Mouse (Mus musculus): ENCODE measurements around the gene Sox4. TPM values are rescaled to one million over a fixed set of nuclear protein-coding genes. Genes with fewer than 3 reads are reported as not detected.

Gene Sox4
- polyA plus RNA-seq, 1 experiment from 2014 or later: 17.1 TPM

GRCm38 (mm10) chr13:28949279-28949915, 4.1 kb downstream of the Sox4 start:
- Histone ChIP-seq H3K9ac (ENCODE audit: low read depth, low read length) (peak overlapping the region; percentile 40; the same call in 1 of the 2 replicates), H3K4me3 (ENCODE audit: low read depth, low read length) (peak overlapping the region; percentile 35), H3K27ac (ENCODE audit: low read depth, low read length) (no peak overlapping the region), H3K4me1 (replicated peaks; ENCODE audit: control insufficient read depth, insufficient read depth, low read length) (peaks cover 8% of the 10 kb centered on the region), H3K27me3 (replicated peaks; ENCODE audit: control insufficient read depth, insufficient read depth, low read length) (peaks cover 25% of the 10 kb centered on the region), H3K4me2 (peak overlapping the region; percentile 55), H3K36me3 (ENCODE audit: control insufficient read depth, insufficient read depth, low read length) (no peaks in the 10 kb centered on the region), H3K9me3 (ENCODE audit: control insufficient read depth, low read length) (no peaks in the 10 kb centered on the region)
- DNase-seq (ENCODE audit: low spot score) (peak; percentile 25), ATAC-seq (replicated peaks; ENCODE audit: low FRiP score) (no peak)
- WGBS: 26% methylated on average over 11 of the region's 11 CpGs

DNA sequence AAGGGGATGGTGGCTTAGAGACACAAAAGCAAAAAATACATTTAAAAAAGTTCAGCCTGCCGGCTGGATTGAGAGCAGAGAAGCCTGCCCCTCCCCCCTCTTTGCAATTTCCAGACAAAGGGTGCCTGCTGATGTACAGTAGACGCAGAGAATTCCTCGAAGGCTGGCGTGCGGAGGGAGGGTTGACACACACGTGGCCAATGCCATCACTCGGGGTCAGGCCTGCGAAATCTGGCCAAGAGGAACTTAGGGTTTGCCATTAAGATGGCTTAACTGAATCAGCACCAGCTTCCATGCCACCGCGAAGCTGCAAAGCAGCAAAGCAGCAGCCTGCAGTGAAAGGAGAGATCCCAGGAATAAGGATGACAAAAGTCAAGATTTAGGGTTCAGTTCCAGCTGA, 5.0 kb downstream of the Sox4 start:
- peak overlapping the region; percentile 30; the same call in 1 of the 2 replicates for H3K4me2 ChIP-seq
- H3K27me3 ChIP-seq (replicated peaks; ENCODE audit: control insufficient read depth, insufficient read depth, low read length): peaks cover 25% of the 10 kb centered on the region
- H3K9me3 ChIP-seq (ENCODE audit: control insufficient read depth, low read length): no peaks in the 10 kb centered on the region
- WGBS: 33% methylated on average over 10 of the region's 10 CpGs
- H3K36me3 ChIP-seq (ENCODE audit: control insufficient read depth, insufficient read depth, low read length): no peaks in the 10 kb centered on the region
- ATAC-seq (replicated peaks; ENCODE audit: low FRiP score): no peak
- H3K27ac ChIP-seq (ENCODE audit: low read depth, low read length): no peak overlapping the region
- H3K4me1 ChIP-seq (replicated peaks; ENCODE audit: control insufficient read depth, insufficient read depth, low read length): peaks cover 8% of the 10 kb centered on the region
- H3K4me3 ChIP-seq (ENCODE audit: low read depth, low read length): no peak overlapping the region
- peak; percentile 45 for DNase-seq (ENCODE audit: low spot score)
- no peak overlapping the region for H3K9ac ChIP-seq (ENCODE audit: low read depth, low read length)

DNA sequence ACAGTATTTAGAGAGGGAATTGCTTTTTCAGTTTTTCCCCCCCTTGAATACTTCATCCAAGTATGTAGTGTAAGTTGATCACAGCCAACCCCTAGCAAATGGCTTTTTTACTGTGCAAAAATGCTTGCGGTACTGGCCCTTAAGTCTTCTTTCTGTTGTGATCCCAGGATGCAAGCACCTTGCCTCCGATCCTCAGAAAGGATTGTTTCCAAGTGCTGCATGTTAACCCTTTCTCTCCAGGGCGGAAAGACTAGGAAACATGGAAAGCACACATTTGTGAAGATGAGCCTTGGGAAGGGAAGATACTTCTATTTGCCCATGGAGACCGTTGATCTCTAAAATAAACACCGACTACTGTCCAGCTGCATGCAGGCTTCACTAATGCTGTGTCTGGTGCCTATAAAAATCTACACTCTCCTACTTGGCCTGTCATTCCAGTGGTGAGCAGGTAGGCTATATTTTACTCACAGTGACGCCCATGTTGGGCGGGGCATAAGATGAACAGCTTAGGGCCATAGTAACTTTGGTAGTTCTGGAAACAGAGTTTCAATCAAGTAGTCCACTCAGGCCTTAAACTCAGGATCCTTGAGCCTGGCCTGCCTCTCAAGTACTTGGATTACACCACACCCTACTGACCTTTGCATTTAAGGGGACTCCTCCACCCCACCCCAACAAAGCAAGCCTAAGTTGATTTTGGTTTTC, 5.6 kb downstream of the Sox4 start:
- Histone ChIP-seq H3K9ac (ENCODE audit: low read depth, low read length) (no peak overlapping the region), H3K27ac (ENCODE audit: low read depth, low read length) (no peak overlapping the region), H3K27me3 (replicated peaks; ENCODE audit: control insufficient read depth, insufficient read depth, low read length) (peaks cover 24% of the 10 kb centered on the region), H3K36me3 (ENCODE audit: control insufficient read depth, insufficient read depth, low read length) (no peaks in the 10 kb centered on the region), H3K4me1 (replicated peaks; ENCODE audit: control insufficient read depth, insufficient read depth, low read length) (peaks cover 8% of the 10 kb centered on the region), H3K9me3 (ENCODE audit: control insufficient read depth, low read length) (no peaks in the 10 kb centered on the region), H3K4me2 (no peak overlapping the region), H3K4me3 (ENCODE audit: low read depth, low read length) (no peak overlapping the region)
- WGBS: 51% methylated on average over 7 of the region's 7 CpGs
- ATAC-seq (replicated peaks; ENCODE audit: low FRiP score) (no peak), DNase-seq (ENCODE audit: low spot score) (peak; percentile 35)

GRCm38 (mm10) chr13:28946565-28947135, 6.9 kb downstream of the Sox4 start:
- no peaks in the 10 kb centered on the region for H3K36me3 ChIP-seq (ENCODE audit: control insufficient read depth, insufficient read depth, low read length)
- no peak for DNase-seq (ENCODE audit: low spot score)
- H3K27ac ChIP-seq (ENCODE audit: low read depth, low read length): no peak overlapping the region
- H3K9ac ChIP-seq (ENCODE audit: low read depth, low read length): no peak overlapping the region
- no peaks in the 10 kb centered on the region for H3K9me3 ChIP-seq (ENCODE audit: control insufficient read depth, low read length)
- H3K4me3 ChIP-seq (ENCODE audit: low read depth, low read length): no peak overlapping the region
- peaks cover 12% of the 10 kb centered on the region for H3K27me3 ChIP-seq (replicated peaks; ENCODE audit: control insufficient read depth, insufficient read depth, low read length)
- no peak overlapping the region for H3K4me2 ChIP-seq
- H3K4me1 ChIP-seq (replicated peaks; ENCODE audit: control insufficient read depth, insufficient read depth, low read length): peaks cover 2% of the 10 kb centered on the region; the same call in 1 of the 2 replicates
- no peak for ATAC-seq (replicated peaks; ENCODE audit: low FRiP score)
- 47% methylated on average over 8 of the region's 8 CpGs for WGBS

DNA sequence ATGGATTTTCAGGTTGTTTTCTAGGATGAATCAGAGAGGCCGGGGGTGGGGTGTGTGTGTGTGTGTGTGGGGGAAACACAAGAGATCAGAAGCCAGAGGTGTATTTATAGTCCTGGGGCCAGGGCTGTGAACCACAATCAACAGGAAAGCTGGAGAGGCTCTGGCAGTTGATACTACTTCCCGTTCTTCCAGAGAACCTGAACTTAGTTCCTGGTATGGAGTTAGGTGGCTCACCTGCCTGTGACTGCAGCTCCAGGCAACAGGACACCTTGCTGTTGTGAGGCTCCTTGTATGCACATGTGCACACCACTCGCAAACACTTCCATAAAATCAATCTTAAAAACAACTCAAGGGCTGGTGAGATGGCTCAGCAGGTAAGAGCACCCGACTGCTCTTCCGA, 7.8 kb downstream of the Sox4 start:
- H3K27ac ChIP-seq (ENCODE audit: low read depth, low read length): no peak overlapping the region
- no peak overlapping the region for H3K4me2 ChIP-seq
- no peaks in the 10 kb centered on the region for H3K36me3 ChIP-seq (ENCODE audit: control insufficient read depth, insufficient read depth, low read length)
- peaks cover 3% of the 10 kb centered on the region for H3K27me3 ChIP-seq (replicated peaks; ENCODE audit: control insufficient read depth, insufficient read depth, low read length)
- 68% methylated on average over 5 of the region's 5 CpGs for WGBS
- H3K4me1 ChIP-seq (replicated peaks; ENCODE audit: control insufficient read depth, insufficient read depth, low read length): 0 out of 2 replicates have a peak, but pooled peaks cover 2% of the 10 kb centered on the region
- H3K9ac ChIP-seq (ENCODE audit: low read depth, low read length): no peak overlapping the region
- DNase-seq (ENCODE audit: low spot score): no peak
- H3K4me3 ChIP-seq (ENCODE audit: low read depth, low read length): no peak overlapping the region
- no peak for ATAC-seq (replicated peaks; ENCODE audit: low FRiP score)
- H3K9me3 ChIP-seq (ENCODE audit: control insufficient read depth, low read length): no peaks in the 10 kb centered on the region

DNA sequence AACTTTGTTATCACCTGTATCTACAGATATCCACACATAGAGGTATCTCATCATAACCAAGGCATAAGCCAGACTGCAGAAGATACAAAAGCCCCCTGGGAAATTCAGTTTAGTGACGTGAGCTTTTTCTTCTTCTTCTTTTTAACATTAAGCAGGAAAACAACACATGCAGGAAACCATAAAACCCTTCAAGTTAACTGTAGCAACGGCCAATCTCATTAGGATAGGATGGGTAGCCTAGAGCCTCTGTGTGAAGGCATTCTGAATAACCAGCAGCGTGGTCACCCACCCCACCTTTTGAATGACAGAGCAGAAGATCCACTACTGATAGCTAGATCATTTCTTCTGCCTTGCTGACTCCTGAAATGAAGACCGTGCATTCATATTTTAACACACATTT, 10.6 kb downstream of the Sox4 start:
- ATAC-seq (replicated peaks; ENCODE audit: low FRiP score) (no peak), DNase-seq (ENCODE audit: low spot score) (no peak)
- H3K9me3 ChIP-seq (ENCODE audit: control insufficient read depth, low read length): no peaks in the 10 kb centered on the region
- H3K27ac ChIP-seq (ENCODE audit: low read depth, low read length): no peak overlapping the region
- H3K36me3 ChIP-seq (ENCODE audit: control insufficient read depth, insufficient read depth, low read length): no peaks in the 10 kb centered on the region
- H3K27me3 ChIP-seq (replicated peaks; ENCODE audit: control insufficient read depth, insufficient read depth, low read length): no peaks in the 10 kb centered on the region
- H3K4me1 ChIP-seq (replicated peaks; ENCODE audit: control insufficient read depth, insufficient read depth, low read length): no peaks in the 10 kb centered on the region
- 50% methylated on average over 4 of the region's 4 CpGs for WGBS
- H3K9ac ChIP-seq (ENCODE audit: low read depth, low read length): no peak overlapping the region
- no peak overlapping the region for H3K4me3 ChIP-seq (ENCODE audit: low read depth, low read length)
- H3K4me2 ChIP-seq: no peak overlapping the region

DNA sequence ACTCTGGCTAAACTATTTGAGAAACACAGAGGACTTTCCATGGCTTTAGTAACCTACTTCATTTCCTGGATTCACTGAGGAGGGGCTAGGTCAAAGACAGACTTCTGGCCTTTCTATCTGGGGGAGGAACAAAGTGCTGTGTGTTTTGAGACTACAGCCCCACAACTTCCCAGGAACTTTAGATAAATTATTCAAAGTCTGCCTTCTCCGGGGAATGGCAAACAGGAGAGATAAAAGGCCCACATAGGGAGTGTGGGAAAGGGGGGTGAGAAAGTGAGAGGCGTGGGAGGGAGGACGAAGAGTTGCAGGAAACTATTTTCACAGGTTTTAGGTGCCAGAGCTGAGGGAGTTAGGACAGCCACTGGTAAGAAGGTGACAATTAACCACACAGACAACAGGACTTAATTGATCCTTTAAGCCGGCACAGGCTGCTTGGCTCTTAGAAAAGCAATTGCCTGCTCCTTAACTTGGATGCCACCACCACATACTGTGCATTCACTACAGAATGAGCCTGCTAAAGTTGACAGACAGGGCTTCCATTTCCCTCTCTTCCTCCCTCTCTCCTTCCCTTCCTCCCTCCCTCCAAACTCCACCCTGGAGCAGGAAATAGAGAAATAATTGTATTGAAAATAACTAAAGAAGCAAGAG, 11.4 kb downstream of the Sox4 start:
- Histone ChIP-seq H3K4me3 (ENCODE audit: low read depth, low read length) (no peak overlapping the region), H3K27me3 (replicated peaks; ENCODE audit: control insufficient read depth, insufficient read depth, low read length) (no peaks in the 10 kb centered on the region), H3K4me2 (no peak overlapping the region), H3K9ac (ENCODE audit: low read depth, low read length) (no peak overlapping the region), H3K9me3 (ENCODE audit: control insufficient read depth, low read length) (no peaks in the 10 kb centered on the region), H3K36me3 (ENCODE audit: control insufficient read depth, insufficient read depth, low read length) (no peaks in the 10 kb centered on the region), H3K4me1 (replicated peaks; ENCODE audit: control insufficient read depth, insufficient read depth, low read length) (no peaks in the 10 kb centered on the region), H3K27ac (ENCODE audit: low read depth, low read length) (no peak overlapping the region)
- WGBS: 24% methylated on average over 4 of the region's 4 CpGs
- no peak for ATAC-seq (replicated peaks; ENCODE audit: low FRiP score)
- DNase-seq (ENCODE audit: low spot score): no peak

DNA sequence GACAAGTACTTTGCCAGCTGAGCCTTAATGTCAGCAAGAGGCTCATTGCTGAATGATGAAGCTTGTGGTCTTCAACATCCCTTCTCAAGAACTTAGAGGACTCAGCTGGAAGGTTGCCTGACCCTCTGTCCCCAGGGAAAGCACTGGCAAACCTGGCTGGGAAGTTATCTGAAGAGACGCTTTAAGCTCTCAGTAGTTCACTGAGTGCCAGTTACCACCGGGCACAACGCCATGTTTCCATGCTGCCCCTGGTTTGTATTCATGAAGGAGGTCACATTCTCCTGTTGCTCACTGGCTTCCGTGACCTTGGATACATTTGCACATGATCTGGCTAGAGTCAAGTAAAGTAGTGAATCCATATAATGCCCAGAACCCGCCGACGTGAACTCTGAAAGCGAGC, 20.1 kb downstream of the Sox4 start:
- H3K9me3 ChIP-seq (ENCODE audit: control insufficient read depth, low read length): no peaks in the 10 kb centered on the region
- ATAC-seq (replicated peaks; ENCODE audit: low FRiP score) (no peak), DNase-seq (ENCODE audit: low spot score) (no peak)
- H3K4me2 ChIP-seq: no peak overlapping the region
- no peak overlapping the region for H3K27ac ChIP-seq (ENCODE audit: low read depth, low read length)
- no peak overlapping the region for H3K4me3 ChIP-seq (ENCODE audit: low read depth, low read length)
- WGBS: 84% methylated on average over 8 of the region's 8 CpGs
- H3K4me1 ChIP-seq (replicated peaks; ENCODE audit: control insufficient read depth, insufficient read depth, low read length): no peaks in the 10 kb centered on the region
- H3K27me3 ChIP-seq (replicated peaks; ENCODE audit: control insufficient read depth, insufficient read depth, low read length): no peaks in the 10 kb centered on the region
- H3K9ac ChIP-seq (ENCODE audit: low read depth, low read length): no peak overlapping the region
- H3K36me3 ChIP-seq (ENCODE audit: control insufficient read depth, insufficient read depth, low read length): no peaks in the 10 kb centered on the region

Data from liver, embryonic 11.5 days (tissue).